Mouse (Mus musculus) gastrocnemius, postnatal 36 days (tissue): Measurements from ENCODE around the gene Fbxw11. TPM values are rescaled to one million over a fixed set of nuclear protein-coding genes. Genes with fewer than 3 reads are reported as not detected.

Experiments
- total RNA-seq, 2 experiments: library from RNA; stranded (reverse); gene quantifications; 2 replicates each; pipeline ENCODE4 v1.2.3; 2021

The Fbxw11 gene
- total RNA-seq, 2 experiments from 2014 or later = 51.0 to 52.6 TPM

Other genes with a start within 250 kb of the Fbxw11 start
- gene Ubtd2, start 187.4 kb upstream of the Fbxw11 start, total RNA-seq = 10 to 100 TPM in 1 of 2 experiments, 1 to 10 TPM in 1; 9.0 to 11.2 TPM
- gene Efcab9, start 110.6 kb upstream of the Fbxw11 start, total RNA-seq = 1 to 10 TPM in 1 of 2 experiments, under 1 TPM in 1; 0.84 to 1.2 TPM
- 1 to 10 TPM; 2.0 to 2.5 TPM for gene Stk10, start 109.4 kb upstream of the Fbxw11 start, total RNA-seq
- gene Smim23, start 181.9 kb downstream of the Fbxw11 start, total RNA-seq = not detected